Comparison of ENCODE assay signal across 8 mouse cellular contexts in genomic region chr13:95249511-95250456, GRCm38 (mm10). TPM values are rescaled to one million over a fixed set of nuclear protein-coding genes. Genes with fewer than 3 reads are reported as not detected.
DNase-seq lines count a peak whose midpoint lies in the region; ATAC-seq and TF ChIP-seq lines count a peak whose summit lies in the region.

Gene Pde8b (minus strand): TSS chr13:95250336.

- 4% methylated on average over 37 of the region's 37 CpGs for WGBS in kidney, embryonic 14.5 days
- 4% methylated on average over 37 of the region's 37 CpGs for WGBS in limb, embryonic 11.5 days
- 6% methylated on average over 34 of the region's 37 CpGs for WGBS in midbrain, postnatal 0 days

- peaks cover 3% of the 10 kb centered on the region; the same call in 1 of the 2 replicates for H3K4me1 ChIP-seq in kidney, embryonic 14.5 days (ENCODE audit: control insufficient read depth, insufficient read depth, low read length)
- H3K4me1 ChIP-seq in limb, embryonic 11.5 days (ENCODE audit: control insufficient read depth, insufficient read depth, low read length) = no peaks in the 10 kb centered on the region
- no peaks in the 10 kb centered on the region; the same call in 1 of the 2 replicates for H3K4me1 ChIP-seq in midbrain, postnatal 0 days (ENCODE audit: insufficient read depth, low read length)

- H3K36me3 ChIP-seq in kidney, embryonic 14.5 days (ENCODE audit: control insufficient read depth, insufficient read depth, low read length) = no peaks in the 10 kb centered on the region
- no peaks in the 10 kb centered on the region for H3K36me3 ChIP-seq in limb, embryonic 11.5 days (ENCODE audit: control insufficient read depth, insufficient read depth, low read length)
- H3K36me3 ChIP-seq in midbrain, postnatal 0 days (ENCODE audit: insufficient read depth, low read length) = no peaks in the 10 kb centered on the region

- ATAC-seq in kidney, embryonic 14.5 days (ENCODE audit: low FRiP score, low TSS enrichment) = peak; percentile 87
- no peak for ATAC-seq in limb, embryonic 11.5 days (ENCODE audit: insufficient number of reproducible peaks, low FRiP score, low TSS enrichment, low read depth)
- no peak for ATAC-seq in midbrain, postnatal 0 days (ENCODE audit: low FRiP score)

- peak within 1 kb of the TSS; percentile 14; the same call in 1 of the 2 replicates for H3K9ac ChIP-seq in kidney, embryonic 14.5 days (ENCODE audit: low read depth, low read length)
- no peak within 1 kb of the TSS for H3K9ac ChIP-seq in limb, embryonic 11.5 days (ENCODE audit: low read length)
- H3K9ac ChIP-seq in midbrain, postnatal 0 days (replicated peaks; ENCODE audit: low read length, poor library complexity, severe bottlenecking) = peak within 1 kb of the TSS; percentile 29

- H3K27me3 ChIP-seq in kidney, embryonic 14.5 days (ENCODE audit: control insufficient read depth, insufficient read depth, low read length) = 0 out of 2 replicates have a peak, but pooled peaks cover 5% of the 10 kb centered on the region
- H3K27me3 ChIP-seq in limb, embryonic 11.5 days (ENCODE audit: control insufficient read depth, insufficient read depth, low read length) = peaks cover 15% of the 10 kb centered on the region
- H3K27me3 ChIP-seq in midbrain, postnatal 0 days (ENCODE audit: insufficient read depth, low read length) = 0 out of 2 replicates have a peak, but pooled peaks cover 2% of the 10 kb centered on the region

- H3K27ac ChIP-seq in kidney, embryonic 14.5 days (ENCODE audit: low read depth, low read length) = no peak within 1 kb of the TSS; the same call in 1 of the 2 replicates
- no peak within 1 kb of the TSS for H3K27ac ChIP-seq in limb, embryonic 11.5 days (replicated peaks; ENCODE audit: low read depth, low read length)
- H3K27ac ChIP-seq in midbrain, postnatal 0 days (ENCODE audit: low read depth, low read length) = no peak within 1 kb of the TSS

- H3K4me3 ChIP-seq in kidney, embryonic 14.5 days (ENCODE audit: low read length) = peak within 1 kb of the TSS; percentile 43
- peak within 1 kb of the TSS; percentile 22 for H3K4me3 ChIP-seq in limb, embryonic 11.5 days (ENCODE audit: low read depth, low read length)
- peak within 1 kb of the TSS; percentile 48 for H3K4me3 ChIP-seq in midbrain, postnatal 0 days (ENCODE audit: low read depth, low read length)

- DNase-seq in ES-CJ7 (ENCODE audit: low read depth, low spot score) = peak; percentile 31
- DNase-seq in adrenal gland, postnatal 10 days = peak; percentile 56
- peak; percentile 29 to 54 for DNase-seq in frontal cortex, adult 2 months (ENCODE audit: extremely low spot score in 1 of 2, low spot score in 1 of 2)
- peak; percentile 51 for DNase-seq in limb, embryonic 11.5 days (ENCODE audit: low spot score)
- DNase-seq in midbrain, postnatal 0 days (ENCODE audit: low spot score) = peak; percentile 38
- peak; percentile 3 to 8 for DNase-seq in urinary bladder, postnatal 36 days (ENCODE audit: low spot score in 2 of 2)
- no peak for DNase-seq in thymus, postnatal 0 days (ENCODE audit: low spot score)

- TF ChIP-seq CTCF in midbrain, postnatal 0 days (IDR thresholded peaks at IDR 0.05) = peak; percentile 48

- H3K9me3 ChIP-seq in kidney, embryonic 14.5 days (ENCODE audit: control insufficient read depth, low read length) = no peaks in the 10 kb centered on the region
- no peaks in the 10 kb centered on the region for H3K9me3 ChIP-seq in limb, embryonic 11.5 days (ENCODE audit: control insufficient read depth, low read length)
- H3K9me3 ChIP-seq in midbrain, postnatal 0 days (ENCODE audit: low read length) = no peaks in the 10 kb centered on the region

- peak within 1 kb of the TSS; percentile 65 for H3K4me2 ChIP-seq in kidney, embryonic 14.5 days (replicated peaks; ENCODE audit: low read depth, low read length)
- peak within 1 kb of the TSS; percentile 45 for H3K4me2 ChIP-seq in limb, embryonic 11.5 days (ENCODE audit: low read depth, severe bottlenecking)
- H3K4me2 ChIP-seq in midbrain, postnatal 0 days (ENCODE audit: low read depth, low read length, poor library complexity, severe bottlenecking) = peak within 1 kb of the TSS; percentile 96

RNA-seq across cellular contexts. Expression of gene Pde8b, which starts in this region (rescaled TPM):
- total RNA-seq in adrenal gland, postnatal 10 days (2021) = 10 to 100 TPM; 72.0 to 77.5 TPM
- polyA plus RNA-seq in frontal cortex, adult 2 months (2012; rRNA removed) = 46.6 and 48.8 TPM in 2 replicates
- 7.1 and 9.5 TPM in 2 replicates for polyA plus RNA-seq in kidney, embryonic 14.5 days (2014; fragmentation: Nextera tagmentation; extraction: Ambion mirVana)
- 1.8 and 1.9 TPM in 2 replicates for polyA plus RNA-seq in limb, embryonic 11.5 days (2014; fragmentation: Nextera tagmentation; extraction: Ambion mirVana)
- 23.6 and 28.7 TPM in 2 replicates for total RNA-seq in midbrain, postnatal 0 days (2014; rRNA removed)
- polyA plus RNA-seq in midbrain, postnatal 0 days (2015; fragmentation: Nextera tagmentation; extraction: Ambion mirVana) = 6.4 and 7.1 TPM in 2 replicates
- 1.3 and 1.7 TPM in 2 replicates for polyA plus RNA-seq in thymus, postnatal 0 days (2015; fragmentation: Nextera tagmentation; extraction: Ambion mirVana)

Comparison
In these comparisons a context has a peak if more than half of its experiments do, and no peak if none do; other contexts are left out.
1. H3K4me2 ChIP-seq: peak in every context shown above with its lines; median percentile 96 in midbrain, postnatal 0 days; 65 in kidney, embryonic 14.5 days; 45 in limb, embryonic 11.5 days.